Mouse (Mus musculus) lung, postnatal 0 days (tissue): ENCODE results near the gene Eif4h.

Experiments
- CTCF ChIP-seq: IDR thresholded peaks from 2 replicates; pipeline ENCODE4 v1.5.1; 2016; ENCODE audit warnings: antibody characterized with exemption, mild to moderate bottlenecking
- EP300 ChIP-seq: IDR thresholded peaks from 2 replicates; pipeline ENCODE4 v1.6.1; 2016; ENCODE audit warnings: antibody characterized with exemption, mild to moderate bottlenecking, control low read depth

DNA sequence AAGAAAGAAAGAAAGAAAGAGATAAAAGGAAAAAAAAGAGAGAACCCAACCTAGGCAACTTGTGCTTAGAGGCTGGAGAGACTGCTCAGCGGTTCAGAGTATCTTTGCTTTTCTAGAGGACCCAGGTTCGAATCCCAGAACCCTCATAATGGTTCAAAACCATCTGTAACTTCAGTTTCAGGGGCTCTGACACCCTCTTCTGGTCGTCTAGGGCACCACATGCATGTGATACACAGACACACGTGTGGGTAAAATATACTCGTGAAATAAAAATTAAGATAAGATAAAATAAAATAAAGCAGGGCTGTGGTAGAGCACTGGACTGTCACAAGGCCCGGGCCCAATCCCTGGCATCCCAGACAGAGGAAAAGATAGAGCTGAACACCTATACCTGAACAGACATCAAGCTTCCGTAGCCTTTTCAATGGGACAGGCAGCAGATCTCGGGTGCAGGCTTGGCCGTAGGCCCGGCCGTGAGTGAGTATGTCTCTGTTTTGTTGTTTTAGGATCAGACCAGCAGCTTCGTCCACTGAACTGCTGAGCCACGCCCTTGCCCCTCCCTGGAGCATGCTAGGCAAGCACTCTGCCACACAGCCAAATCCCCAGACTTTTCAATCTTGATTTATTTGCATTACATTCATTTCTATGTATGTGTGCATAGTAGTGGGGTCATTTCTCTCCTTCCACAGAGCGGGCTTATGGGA lies 62.6 kb downstream of the Eif4h start:
- TF ChIP-seq CTCF (no peak), EP300 (no peak)
